ENCODE assay signal across 8 mouse cellular contexts in the genomic region with DNA sequence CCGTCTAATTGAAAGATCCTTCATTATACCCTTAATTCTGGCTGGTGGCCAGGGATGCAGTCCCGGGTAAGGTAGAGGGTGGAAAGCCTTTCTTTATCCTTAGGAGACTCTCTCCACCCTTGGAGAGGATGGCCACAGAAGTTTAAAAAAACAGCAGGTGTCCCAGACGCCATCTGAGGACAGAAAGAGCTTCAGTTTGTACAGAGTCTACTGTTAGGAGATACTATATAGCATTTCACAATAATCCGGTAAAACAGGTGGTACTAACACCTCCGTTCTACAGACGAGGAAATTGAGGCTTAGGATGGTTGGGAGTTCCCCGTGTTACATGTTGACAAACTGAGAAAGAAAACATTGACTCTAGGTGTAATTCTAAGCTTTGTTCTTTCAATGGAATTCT. TPM values are rescaled to one million over a fixed set of nuclear protein-coding genes. Genes with fewer than 3 reads are reported as not detected.
DNase-seq lines count a peak whose midpoint lies in the region; ATAC-seq and TF ChIP-seq lines count a peak whose summit lies in the region.

No protein-coding gene starts in this region.

- DNase-seq in heart, postnatal 4 days, result no peak
- DNase-seq in liver, embryonic 13.5 days, result no peak
- no peak for DNase-seq in right cerebral cortex, postnatal 14 days
- no peak for DNase-seq in thymus, postnatal 4 days
- no peak for DNase-seq in layer of hippocampus, adult 18-20 months (ENCODE audit: low spot score in 2 of 2)

- H3K36me3 ChIP-seq in heart, embryonic 14.5 days (ENCODE audit: control insufficient read depth, insufficient read depth, low read length), result no peaks in the 10 kb centered on the region
- H3K36me3 ChIP-seq in forebrain, embryonic 15.5 days, result no peaks in the 10 kb centered on the region
- H3K36me3 ChIP-seq in liver, embryonic 13.5 days, result no peaks in the 10 kb centered on the region

- no peaks in the 10 kb centered on the region for H3K9me3 ChIP-seq in heart, embryonic 14.5 days (ENCODE audit: control insufficient read depth, low read length)
- no peaks in the 10 kb centered on the region for H3K9me3 ChIP-seq in forebrain, embryonic 15.5 days
- no peaks in the 10 kb centered on the region for H3K9me3 ChIP-seq in liver, embryonic 13.5 days (replicated peaks)

- peak overlapping the region; percentile 61; the same call in 1 of the 2 replicates for H3K9ac ChIP-seq in heart, embryonic 14.5 days (ENCODE audit: low read length)
- H3K9ac ChIP-seq in forebrain, embryonic 15.5 days (replicated peaks), result no peak overlapping the region
- H3K9ac ChIP-seq in liver, embryonic 13.5 days, result peak overlapping the region; percentile 46; the same call in 1 of the 2 replicates

- no peak for TF ChIP-seq CTCF in bone marrow, adult 2 months (IDR thresholded peaks at IDR 0.05; ENCODE audit: control insufficient read depth, insufficient read depth, low read length)

- H3K4me2 ChIP-seq in heart, embryonic 14.5 days (ENCODE audit: low read length), result peak overlapping the region; percentile 66
- peak overlapping the region; percentile 67 for H3K4me2 ChIP-seq in forebrain, embryonic 15.5 days (replicated peaks)
- H3K4me2 ChIP-seq in liver, embryonic 13.5 days, result peak overlapping the region; percentile 90

- H3K4me3 ChIP-seq in heart, embryonic 14.5 days (ENCODE audit: control insufficient read depth in 1 of 2, insufficient read depth in 1 of 2, low read depth in 1 of 2, low read length in 2 of 2), result peak overlapping the region; percentile 15 to 64; a peak in 3 of 4 replicates
- peak overlapping the region; percentile 38 for H3K4me3 ChIP-seq in bone marrow, adult 2 months (replicated peaks; ENCODE audit: control insufficient read depth, low read depth, low read length)
- H3K4me3 ChIP-seq in forebrain, embryonic 15.5 days, result peak overlapping the region; percentile 91
- H3K4me3 ChIP-seq in liver, embryonic 13.5 days (replicated peaks), result peak overlapping the region; percentile 85

- no peak overlapping the region for H3K27ac ChIP-seq in heart, embryonic 14.5 days (replicated peaks in 1 of 2; ENCODE audit: control insufficient read depth in 1 of 2, insufficient read depth in 1 of 2, low read depth in 2 of 2, low read length in 2 of 2)
- H3K27ac ChIP-seq in bone marrow, adult 2 months (ENCODE audit: control insufficient read depth, insufficient read depth, low read depth, low read length, poor library complexity), result no peak overlapping the region
- 0 out of 2 replicates have a peak overlapping the region, but pooled peaks have one; percentile 18 for H3K27ac ChIP-seq in forebrain, embryonic 15.5 days (replicated peaks)
- H3K27ac ChIP-seq in liver, embryonic 13.5 days, result no peak overlapping the region

- WGBS in heart, embryonic 14.5 days, result 15% methylated on average over 7 of the region's 7 CpGs
- 9% methylated on average over 7 of the region's 7 CpGs for WGBS in bone marrow, adult 2 months
- WGBS in forebrain, embryonic 15.5 days, result 10% methylated on average over 7 of the region's 7 CpGs
- 22% methylated on average over 7 of the region's 7 CpGs for WGBS in liver, embryonic 13.5 days (ENCODE audit: insufficient replicate concordance)

- no peak for ATAC-seq in heart, embryonic 14.5 days (ENCODE audit: insufficient number of reproducible peaks, insufficient read depth, low FRiP score, low read depth)
- peak; percentile 38 for ATAC-seq in forebrain, embryonic 15.5 days (replicated peaks)
- ATAC-seq in liver, embryonic 13.5 days (ENCODE audit: low read depth), result no peak

- peaks cover 4 to 9% of the 10 kb centered on the region in 2 experiments; a peak in 3 of 4 replicates for H3K4me1 ChIP-seq in heart, embryonic 14.5 days (ENCODE audit: control insufficient read depth in 2 of 2, insufficient read depth in 2 of 2, low read length in 2 of 2)
- H3K4me1 ChIP-seq in bone marrow, adult 2 months (ENCODE audit: control insufficient read depth, insufficient read depth, low read length), result peaks cover 9% of the 10 kb centered on the region; the same call in 1 of the 2 replicates
- H3K4me1 ChIP-seq in forebrain, embryonic 15.5 days, result peaks cover 13% of the 10 kb centered on the region
- H3K4me1 ChIP-seq in liver, embryonic 13.5 days (replicated peaks), result peaks cover 25% of the 10 kb centered on the region

- no peaks in the 10 kb centered on the region for H3K27me3 ChIP-seq in heart, embryonic 14.5 days (ENCODE audit: control insufficient read depth, insufficient read depth, low read length)
- no peaks in the 10 kb centered on the region; the same call in 1 of the 2 replicates for H3K27me3 ChIP-seq in forebrain, embryonic 15.5 days
- no peaks in the 10 kb centered on the region for H3K27me3 ChIP-seq in liver, embryonic 13.5 days

- no peak for TF ChIP-seq POLR2A in bone marrow, adult 2 months (IDR thresholded peaks at IDR 0.05; ENCODE audit: borderline replicate concordance, control insufficient read depth, low read depth, low read length)

RNA-seq across cellular contexts. Expression of a gene that starts 0.6 kb away (rescaled TPM):
- polyA plus RNA-seq in heart, embryonic 14.5 days (2014; fragmentation: Nextera tagmentation; extraction: Ambion mirVana), result 13.7 and 13.9 TPM in 2 replicates
- total RNA-seq in heart, postnatal 4 days (2021), result 10 to 100 TPM; 18.8 to 20.3 TPM
- 7.5 and 10.9 TPM in 2 replicates for polyA plus RNA-seq in bone marrow, adult 2 months (2011; ENCODE audit: insufficient read depth, insufficient read length, low replicate concordance, missing spikeins)
- 14.3 and 16.8 TPM in 2 replicates for polyA plus RNA-seq in forebrain, embryonic 15.5 days (2015; fragmentation: Nextera tagmentation; extraction: Ambion mirVana)
- polyA plus RNA-seq in liver, embryonic 13.5 days (2015; fragmentation: Nextera tagmentation; extraction: Ambion mirVana), result 5.8 and 7.4 TPM in 2 replicates
- total RNA-seq in layer of hippocampus, adult 18-20 months (2021), result 10 to 100 TPM; 90.8 to 93.6 TPM

RNA-seq across cellular contexts. Expression of a gene that starts 49.1 kb away (rescaled TPM):
- polyA plus RNA-seq in heart, embryonic 14.5 days (2014; fragmentation: Nextera tagmentation; extraction: Ambion mirVana), result not detected in 2 replicates
- total RNA-seq in heart, postnatal 4 days (2021), result 1 to 10 TPM in 1 of 2 experiments, under 1 TPM in 1; 0.79 to 1.1 TPM
- 2.6 TPM in 1 of 2 replicates, not detected in the other for polyA plus RNA-seq in bone marrow, adult 2 months (2011; ENCODE audit: insufficient read depth, insufficient read length, low replicate concordance, missing spikeins)
- polyA plus RNA-seq in forebrain, embryonic 15.5 days (2015; fragmentation: Nextera tagmentation; extraction: Ambion mirVana), result 0.15 and 0.20 TPM in 2 replicates
- polyA plus RNA-seq in liver, embryonic 13.5 days (2015; fragmentation: Nextera tagmentation; extraction: Ambion mirVana), result 0.02 TPM in 1 of 2 replicates, not detected in the other
- total RNA-seq in layer of hippocampus, adult 18-20 months (2021), result under 1 TPM; 0.37 to 0.51 TPM

Comparison
In these comparisons a context has a peak if more than half of its experiments do, and no peak if none do; other contexts are left out.
1. H3K4me3 ChIP-seq: peak in every context shown above with its lines; median percentile 91 in forebrain, embryonic 15.5 days; 85 in liver, embryonic 13.5 days; 40 in heart, embryonic 14.5 days; 38 in bone marrow, adult 2 months.